Mouse (Mus musculus) lung, postnatal 0 days (tissue): ENCODE data around the gene Pabpc1l.

ENCODE experiments used
- CTCF ChIP-seq: IDR thresholded peaks from 2 replicates; pipeline ENCODE4 v1.5.1; 2016; ENCODE audit warnings: antibody characterized with exemption, mild to moderate bottlenecking
- EP300 ChIP-seq: IDR thresholded peaks from 2 replicates; pipeline ENCODE4 v1.6.1; 2016; ENCODE audit warnings: antibody characterized with exemption, mild to moderate bottlenecking, control low read depth

- TF ChIP-seq EP300 (no peak), CTCF (peak; percentile 29)
Measured at GRCm38 (mm10) chr2:164094152-164094551, 68.9 kb downstream of the Pabpc1l start.
